Mouse (Mus musculus) right cerebral cortex, postnatal 4 days (tissue): ENCODE measurements around the gene Atf6b.

ENCODE experiments used
- DNase-seq: peaks from one replicate; pipeline ENCODE4 v3.0.0-alpha.2; 2022

Gene Atf6b

DNA sequence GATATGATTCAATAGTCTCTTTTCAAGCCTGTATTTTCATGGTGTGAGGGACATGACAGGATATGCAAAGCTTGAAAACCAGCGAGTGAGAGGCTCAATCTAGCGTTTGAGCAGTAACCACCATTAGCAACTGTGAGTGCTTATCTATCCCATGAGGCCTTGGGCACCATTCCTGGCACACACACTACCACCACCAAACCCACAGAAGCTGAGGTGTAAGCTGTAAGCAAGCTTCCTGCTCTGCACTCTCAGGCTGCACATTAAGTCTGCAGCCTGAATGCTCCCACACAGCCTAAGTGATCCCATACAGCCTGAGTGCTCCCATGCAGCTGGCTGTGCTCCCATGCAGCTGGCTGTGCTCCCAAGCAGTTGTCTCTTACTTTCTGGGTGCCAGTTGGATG, 53.7 kb downstream of the Atf6b start:
- DNase-seq: peak; percentile 25
